Mouse (Mus musculus) MEL (cell line): Measurements from ENCODE around the gene Pphln1.

ENCODE experiments used
- CTCF ChIP-seq, 3 experiments: IDR thresholded peaks in 2 of 3; conservative IDR thresholded peaks in 1 of 3; 2 replicates each; pipeline ENCODE4 v1.5.1; 2011 to 2012; ENCODE audit warnings: low read length in 3 of 3, low read depth in 2 of 3, mild to moderate bottlenecking in 2 of 3, improper control_type of control experiment in 1 of 3, inconsistent platforms in 1 of 3, mixed read lengths in 1 of 3, moderate library complexity in 1 of 3; ENCODE audit not compliant: control insufficient read depth in 1 of 3, insufficient read depth in 1 of 3, poor library complexity in 1 of 3, severe bottlenecking in 1 of 3
- E2F4 ChIP-seq: IDR thresholded peaks from 2 replicates; pipeline ENCODE4 v1.6.1; 2011; ENCODE audit warnings: low read depth, low read length, improper control_type of control experiment, borderline replicate concordance
- ELF1 ChIP-seq: IDR thresholded peaks from 2 replicates; pipeline ENCODE4 v1.6.1; 2014; ENCODE audit warnings: low read depth, mild to moderate bottlenecking, inconsistent platforms, low read length, improper control_type of control experiment, moderate library complexity
- EP300 ChIP-seq, 2 experiments: IDR thresholded peaks; 2 replicates each; pipeline ENCODE4 v1.6.1; 2011; ENCODE audit warnings: improper control_type of control experiment in 2 of 2, low read length in 2 of 2, low read depth in 1 of 2, mild to moderate bottlenecking in 1 of 2
- MEF2A ChIP-seq: IDR thresholded peaks from 2 replicates; pipeline ENCODE4 v1.6.1; 2014; ENCODE audit warnings: low read depth, mild to moderate bottlenecking, inconsistent platforms, low read length, improper control_type of control experiment; ENCODE audit not compliant: poor library complexity, insufficient replicate concordance, severe bottlenecking; ENCODE audit errors: extremely low read depth
- RCOR1 ChIP-seq: IDR thresholded peaks from 2 replicates; pipeline ENCODE4 v1.6.1; 2012; ENCODE audit warnings: low read depth, mild to moderate bottlenecking, inconsistent platforms, low read length, improper control_type of control experiment

DNA sequence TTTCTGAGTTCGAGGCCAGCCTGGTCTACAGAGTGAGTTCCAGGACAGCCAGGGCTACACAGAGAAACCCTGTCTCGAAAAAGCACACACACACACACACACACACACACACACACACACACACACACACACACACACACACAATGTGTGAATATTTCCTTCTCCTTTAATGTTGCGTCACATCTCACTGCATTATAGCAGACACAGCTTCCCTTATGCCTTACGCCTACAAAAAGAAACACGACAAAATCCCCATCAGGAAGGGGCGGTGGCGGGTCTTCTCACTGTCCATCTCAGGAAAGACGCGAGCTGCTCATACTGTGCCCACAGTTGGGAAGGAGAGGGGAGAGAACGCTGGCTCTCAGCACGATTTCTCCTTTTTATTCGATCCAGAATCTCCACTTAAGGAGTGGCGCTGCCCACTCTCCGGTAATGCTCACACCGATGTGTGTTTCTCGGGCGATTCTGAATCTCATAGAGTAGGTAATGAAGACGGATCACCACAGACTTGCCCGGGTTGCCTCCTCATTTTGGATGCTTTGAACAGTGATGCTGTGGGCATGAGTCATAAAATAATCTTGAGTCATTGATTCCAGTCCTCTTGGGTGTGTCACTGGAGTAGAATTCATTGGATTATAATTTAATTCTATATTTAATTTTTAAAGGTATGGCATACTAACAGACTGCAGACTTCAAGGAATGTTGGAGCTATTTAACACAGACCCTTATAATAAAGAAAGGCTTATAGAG lies 39.6 kb upstream of the Pphln1 start:
- TF ChIP-seq MEF2A (no peak), CTCF (IDR thresholded peaks at IDR 0.05 in 2 of 3, conservative IDR thresholded peaks at IDR 0.05 in 1 of 3; ENCODE audit: control insufficient read depth in 1 of 3, insufficient read depth in 1 of 3, low read depth in 2 of 3, low read length in 3 of 3, poor library complexity in 1 of 3, severe bottlenecking in 1 of 3) (no peak), E2F4 (no peak), ELF1 (no peak), RCOR1 (no peak), EP300 (IDR thresholded peaks at IDR 0.05; ENCODE audit: low read depth in 1 of 2, low read length in 2 of 2) (no peak)
